Mouse (Mus musculus) stomach, postnatal 0 days (tissue): Measurements from ENCODE around the gene Phkb. TPM values are rescaled to one million over a fixed set of nuclear protein-coding genes. Genes with fewer than 3 reads are reported as not detected.
"Not testable (repeated sequence)": the region's sequence is repeated elsewhere in the genome, so short reads cannot be mapped to it uniquely, and the experiment has no call there.

ENCODE experiments used
- ATAC-seq: fragments of 200-750 bp; cut with Nextera tagmentation; 2 replicates; pipeline ENCODE4 v1.8.0; 2017; ENCODE audit not compliant: low FRiP score, low TSS enrichment
- DNase-seq: peaks from one replicate; pipeline ENCODE4 v3.0.0-alpha.2; 2016; ENCODE audit warnings: low spot score
- H3K27ac ChIP-seq: fragments of 300-500 bp; sonication (generic); replicated peaks from 2 replicates; pipeline ENCODE4 v1.5.1; 2014; ENCODE audit warnings: mild to moderate bottlenecking, control low read depth
- H3K27me3 ChIP-seq: fragments of 300-500 bp; sonication (generic); 2 replicates; pipeline ENCODE4 v1.6.1; 2014; ENCODE audit warnings: low read length; ENCODE audit not compliant: control insufficient read depth, insufficient read depth
- H3K36me3 ChIP-seq: fragments of 300-500 bp; sonication (generic); 2 replicates; pipeline ENCODE4 v1.6.1; 2014; ENCODE audit warnings: low read length, mixed read lengths; ENCODE audit not compliant: control insufficient read depth, insufficient read depth
- H3K4me1 ChIP-seq: fragments of 300-500 bp; sonication (generic); replicated peaks from 2 replicates; pipeline ENCODE4 v1.6.1; 2014; ENCODE audit warnings: antibody characterized with exemption; ENCODE audit not compliant: control insufficient read depth, insufficient read depth
- H3K4me2 ChIP-seq: fragments of 300-500 bp; sonication (generic); replicated peaks from 2 replicates; pipeline ENCODE4 v1.6.1; 2014; ENCODE audit warnings: low read depth, mild to moderate bottlenecking, control low read depth, moderate library complexity
- H3K4me3 ChIP-seq: fragments of 300-500 bp; sonication (generic); 2 replicates; pipeline ENCODE4 v1.5.1; 2014; ENCODE audit warnings: low read depth, low read length, control low read depth
- H3K9ac ChIP-seq: fragments of 300-500 bp; sonication (generic); 2 replicates; pipeline ENCODE4 v1.6.1; 2014; ENCODE audit warnings: mild to moderate bottlenecking, low read length, control low read depth, mixed read lengths
- H3K9me3 ChIP-seq: fragments of 300-500 bp; sonication (generic); 2 replicates; pipeline ENCODE4 v1.6.1; 2016; ENCODE audit warnings: low read length; ENCODE audit not compliant: control insufficient read depth
- CTCF ChIP-seq: IDR thresholded peaks from 2 replicates; pipeline ENCODE4 v1.5.1; 2016; ENCODE audit warnings: antibody characterized with exemption, low read depth, mild to moderate bottlenecking, moderate library complexity
- EP300 ChIP-seq: optimal IDR thresholded peaks from 2 replicates; pipeline ENCODE3; 2016; ENCODE audit warnings: antibody characterized with exemption
- WGBS: fragments of 180-500 bp; shearing (Covaris S2); extraction: QIAGEN DNeasy Blood & Tissue Kit; methylation state at CpG from one replicate; pipeline ENCODE4 v1.1.7; 2014; 5-methylcytosine and 5-hydroxymethylcytosine counted together
- polyA plus RNA-seq: library from polyadenylated mRNA; unstranded; fragments of >200 nt; fragmentation: Nextera tagmentation; extraction: Ambion mirVana; gene quantifications from 2 replicates; pipeline ENCODE4 v1.2.1, GENCODE M21; 2015

The Phkb gene
- 21.3 and 26.4 TPM in 2 replicates for polyA plus RNA-seq

DNA sequence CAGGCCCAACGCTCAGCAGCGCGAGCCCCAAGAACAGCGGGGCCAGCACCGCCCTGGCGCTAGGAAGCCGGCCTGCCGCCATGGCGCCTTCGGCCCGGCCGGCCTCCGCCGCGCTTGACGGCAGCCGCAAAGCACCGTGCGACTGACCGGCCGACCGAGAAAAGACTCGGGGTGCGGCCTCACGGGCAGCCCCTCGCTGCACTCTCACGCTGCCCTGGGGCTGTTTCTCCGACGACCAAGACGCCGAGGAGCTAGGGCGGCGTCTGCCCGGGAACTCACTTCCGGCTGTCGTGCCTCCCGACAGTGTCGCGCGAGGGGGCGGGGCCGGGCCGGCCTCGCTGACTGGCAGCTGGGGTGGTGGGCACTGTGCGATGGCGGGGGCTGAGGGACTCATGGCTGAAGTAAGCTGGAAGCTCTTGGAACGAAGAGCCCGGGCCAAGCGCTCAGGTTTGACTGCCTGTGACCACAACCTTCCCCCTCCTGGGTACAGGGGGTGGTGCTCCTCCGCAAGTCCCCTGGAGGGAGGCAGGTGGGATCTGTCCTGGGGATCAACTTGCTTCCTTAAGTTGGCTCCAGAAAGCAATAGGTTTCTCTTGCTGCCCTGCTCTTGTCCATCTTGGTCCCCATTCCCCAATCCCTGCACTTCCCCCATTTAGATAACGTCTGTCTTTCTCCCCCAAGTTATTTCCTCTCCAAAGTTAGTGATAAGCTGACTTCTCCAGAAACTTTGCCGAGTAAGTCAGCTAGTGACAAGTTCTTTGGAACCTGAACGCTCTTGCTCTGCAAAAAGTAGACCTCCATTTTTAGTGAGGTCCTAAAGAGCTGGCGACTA lies at the start of gene Phkb, which contains the start of gene Itfg1:
Phkb (plus strand) TSS at position 303 of the 832 bp plus-strand sequence.
Itfg1 (minus strand) TSS at position 265 of the 832 bp plus-strand sequence.
- peak within 1 kb of the TSS; percentile 99 for H3K27ac ChIP-seq
- peak within 1 kb of the TSS; percentile 89 for H3K9ac ChIP-seq
- H3K4me3 ChIP-seq = peak within 1 kb of the TSS; percentile 88
- H3K4me2 ChIP-seq = peak within 1 kb of the TSS; percentile 75
- no peaks in the 10 kb centered on the region for H3K27me3 ChIP-seq
- H3K4me1 ChIP-seq = no peaks in the 10 kb centered on the region; the same call in 1 of the 2 replicates
- no peaks in the 10 kb centered on the region; the same call in 1 of the 2 replicates for H3K36me3 ChIP-seq
- DNase-seq (peak; percentile 92), ATAC-seq (peak; percentile 95)
- TF ChIP-seq EP300 (no peak), CTCF (0 out of 2 replicates have a peak, but pooled peaks have one; percentile 21)
- 0% methylated on average over 53 of the region's 54 CpGs for WGBS
- no peaks in the 10 kb centered on the region for H3K9me3 ChIP-seq

DNA sequence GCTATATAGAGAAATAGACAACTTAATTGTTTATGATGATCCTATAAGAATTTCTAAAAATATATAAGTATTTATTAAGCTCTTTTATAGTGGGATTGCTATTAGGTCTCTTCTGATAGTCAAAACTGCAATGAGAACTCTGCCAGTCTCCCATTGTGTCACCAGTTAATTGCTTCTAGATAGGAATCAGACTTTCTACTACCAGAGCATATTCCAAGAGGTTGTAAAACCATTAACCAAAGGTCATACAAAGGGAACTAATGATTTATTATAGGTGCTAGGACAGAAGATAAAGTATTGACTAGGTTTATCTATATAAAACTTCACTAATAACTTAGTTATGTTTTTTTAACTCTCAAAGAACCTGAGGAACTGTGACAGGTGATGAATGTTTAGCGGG lies 44.4 kb upstream of the Phkb start:
- not testable (repeated sequence) for DNase-seq, H3K4me1 ChIP-seq, H3K4me2 ChIP-seq, H3K9me3 ChIP-seq, H3K9ac ChIP-seq, H3K36me3 ChIP-seq, H3K27me3 ChIP-seq, ATAC-seq, H3K4me3 ChIP-seq, H3K27ac ChIP-seq
- 79% methylated on average over 1 of the region's 1 CpGs for WGBS

DNA sequence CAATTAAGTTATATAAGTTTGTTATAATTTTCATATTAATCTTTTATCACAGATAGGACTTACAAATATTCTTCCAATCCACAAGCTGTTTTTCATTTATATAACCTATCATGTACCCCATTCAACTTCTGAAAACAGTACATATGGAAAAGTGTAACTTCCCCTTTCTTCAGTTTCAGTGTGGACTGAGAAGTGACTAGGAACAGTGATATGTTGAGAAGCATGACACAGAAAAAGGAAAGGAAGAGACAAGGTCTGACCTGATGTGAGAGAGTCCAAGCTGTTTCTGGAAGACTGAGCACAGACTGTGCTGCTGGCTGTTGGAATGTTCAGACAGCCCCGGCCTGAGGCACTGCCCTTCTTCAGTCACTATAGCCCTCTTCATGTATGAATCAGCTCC lies 40.6 kb upstream of the Phkb start:
- Histone ChIP-seq H3K4me1 (no peaks in the 10 kb centered on the region), H3K27me3 (no peaks in the 10 kb centered on the region), H3K36me3 (no peaks in the 10 kb centered on the region; the same call in 1 of the 2 replicates), H3K27ac (no peak overlapping the region), H3K9ac (no peak overlapping the region), H3K9me3 (no peaks in the 10 kb centered on the region), H3K4me2 (no peak overlapping the region), H3K4me3 (no peak overlapping the region)
- DNase-seq (no peak), ATAC-seq (no peak)
- no peak for TF ChIP-seq EP300
- TF ChIP-seq CTCF = no peak
- WGBS = 94% methylated on average over 1 of the region's 1 CpGs

- no peak for ATAC-seq
- H3K27me3 ChIP-seq = no peaks in the 10 kb centered on the region
- no peak for DNase-seq
- H3K9ac ChIP-seq = no peak overlapping the region
- H3K27ac ChIP-seq = no peak overlapping the region
- H3K4me1 ChIP-seq = no peaks in the 10 kb centered on the region
- WGBS = 88% methylated on average over 1 of the region's 1 CpGs
- H3K36me3 ChIP-seq = no peaks in the 10 kb centered on the region; the same call in 1 of the 2 replicates
- no peak overlapping the region for H3K4me2 ChIP-seq
- no peaks in the 10 kb centered on the region for H3K9me3 ChIP-seq
- no peak overlapping the region for H3K4me3 ChIP-seq
- TF ChIP-seq EP300 (no peak), CTCF (no peak)
These were observed 39.4 kb upstream of the Phkb start for GRCm38 (mm10) chr8:85801408-85801807.

DNA sequence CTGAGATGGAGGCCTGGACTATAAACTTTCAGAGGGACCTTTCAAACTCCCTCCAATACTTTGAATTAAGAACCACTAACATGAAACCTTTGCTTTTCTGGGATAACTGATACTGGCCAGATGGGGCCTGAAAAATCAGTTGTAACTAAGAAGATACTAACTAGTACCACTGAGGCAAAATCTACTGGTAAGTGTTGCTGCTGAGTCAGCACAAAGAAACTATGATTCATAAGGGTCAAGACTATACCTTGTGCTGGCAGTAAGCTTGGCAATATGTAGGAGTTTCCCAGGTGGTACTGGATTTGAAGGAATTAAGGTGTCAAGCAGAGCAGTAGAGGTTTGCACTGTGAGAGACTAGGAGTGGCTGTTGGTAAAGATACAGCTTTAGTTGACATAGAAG lies 27.1 kb upstream of the Phkb start:
- no peak for DNase-seq
- Histone ChIP-seq H3K27ac (no peak overlapping the region), H3K27me3 (no peaks in the 10 kb centered on the region), H3K4me2 (no peak overlapping the region), H3K9ac (no peak overlapping the region), H3K4me1 (no peaks in the 10 kb centered on the region), H3K36me3 (no peaks in the 10 kb centered on the region), H3K4me3 (no peak overlapping the region), H3K9me3 (no peaks in the 10 kb centered on the region)
- TF ChIP-seq EP300 (no peak), CTCF (no peak)
- no peak for ATAC-seq

DNA sequence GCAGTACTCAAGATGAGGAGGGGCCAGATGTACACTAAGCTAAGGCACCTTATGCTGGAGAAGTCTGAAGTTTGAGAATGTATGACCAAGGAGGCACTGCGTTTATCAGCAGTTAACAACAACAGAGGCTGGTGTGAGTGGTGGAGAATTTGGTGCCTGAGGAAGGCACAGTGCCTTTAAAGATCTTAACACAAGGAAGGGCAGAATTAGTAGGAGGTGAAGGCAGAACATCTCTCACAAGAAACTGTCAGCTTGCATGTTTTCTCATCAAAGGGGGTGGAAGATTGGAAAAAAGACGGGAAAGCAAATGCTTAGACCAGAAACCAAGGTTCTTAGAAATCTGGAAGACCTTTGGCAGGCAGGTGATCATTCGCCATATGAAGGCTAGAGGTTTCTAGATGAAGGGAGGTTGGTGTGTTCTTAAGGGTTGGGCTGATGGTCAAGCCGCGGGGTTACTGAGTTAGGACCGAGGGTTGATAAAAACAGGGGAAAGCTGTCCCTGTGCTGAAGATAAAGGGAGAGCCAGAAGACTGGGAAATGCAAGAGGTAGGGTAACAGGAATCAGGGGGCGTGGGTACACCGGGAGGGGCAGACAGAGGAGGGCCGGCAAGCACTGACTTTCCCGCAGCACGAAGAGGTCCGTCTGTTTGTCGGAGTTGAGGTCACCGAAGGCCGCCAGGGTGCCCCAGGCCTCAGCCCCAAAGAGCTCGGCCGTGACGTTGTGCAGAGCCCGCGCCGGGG lies 673 bp upstream of the Phkb start:
- ATAC-seq = no peak
- peak overlapping the region; percentile 88 for H3K4me3 ChIP-seq
- no peaks in the 10 kb centered on the region for H3K27me3 ChIP-seq
- WGBS = 1% methylated on average over 21 of the region's 21 CpGs
- peak overlapping the region; percentile 71 for H3K4me2 ChIP-seq
- peak overlapping the region; percentile 89 for H3K9ac ChIP-seq
- H3K36me3 ChIP-seq = no peaks in the 10 kb centered on the region; the same call in 1 of the 2 replicates
- H3K9me3 ChIP-seq = no peaks in the 10 kb centered on the region
- H3K4me1 ChIP-seq = no peaks in the 10 kb centered on the region; the same call in 1 of the 2 replicates
- TF ChIP-seq EP300 (no peak), CTCF (no peak)
- no peak for DNase-seq
- H3K27ac ChIP-seq = peak overlapping the region; percentile 99
